Mouse (Mus musculus) kidney, embryonic 14.5 days (tissue): Measurements from ENCODE around the gene Tnnc1. TPM values are rescaled to one million over a fixed set of nuclear protein-coding genes. Genes with fewer than 3 reads are reported as not detected.

Source experiments
- ATAC-seq: fragments of 200-750 bp; cut with Nextera tagmentation; 2 replicates; pipeline ENCODE4 v1.8.0; 2017; ENCODE audit warnings: moderate number of reproducible peaks, mild to moderate bottlenecking, moderate TSS enrichment, moderate library complexity; ENCODE audit not compliant: low FRiP score, low TSS enrichment
- H3K27ac ChIP-seq: fragments of 300-500 bp; sonication (generic); 2 replicates; pipeline ENCODE4 v1.5.1; 2014; ENCODE audit warnings: low read depth, mild to moderate bottlenecking, low read length, moderate library complexity, mixed read lengths
- H3K27me3 ChIP-seq: fragments of 300-500 bp; sonication (generic); 2 replicates; pipeline ENCODE4 v1.6.1; 2014; ENCODE audit warnings: mild to moderate bottlenecking, low read length; ENCODE audit not compliant: control insufficient read depth, insufficient read depth
- H3K36me3 ChIP-seq: fragments of 300-500 bp; sonication (generic); 2 replicates; pipeline ENCODE4 v1.6.1; 2014; ENCODE audit warnings: low read length, mixed read lengths; ENCODE audit not compliant: control insufficient read depth, insufficient read depth
- H3K4me1 ChIP-seq: fragments of 300-500 bp; sonication (generic); 2 replicates; pipeline ENCODE4 v1.6.1; 2014; ENCODE audit warnings: low read length, mixed read lengths; ENCODE audit not compliant: control insufficient read depth, insufficient read depth
- H3K4me2 ChIP-seq: fragments of 300-500 bp; sonication (generic); replicated peaks from 2 replicates; pipeline ENCODE4 v1.6.1; 2014; ENCODE audit warnings: low read depth, mild to moderate bottlenecking, low read length
- H3K4me3 ChIP-seq: fragments of 300-500 bp; sonication (generic); 2 replicates; pipeline ENCODE4 v1.5.1; 2014; ENCODE audit warnings: mild to moderate bottlenecking, low read length
- H3K9ac ChIP-seq: fragments of 300-500 bp; sonication (generic); 2 replicates; pipeline ENCODE4 v1.6.1; 2014; ENCODE audit warnings: low read depth, mild to moderate bottlenecking, low read length, moderate library complexity
- H3K9me3 ChIP-seq: fragments of 300-500 bp; sonication (generic); 2 replicates; pipeline ENCODE4 v1.6.1; 2016; ENCODE audit warnings: low read length; ENCODE audit not compliant: control insufficient read depth
- WGBS: fragments of 180-500 bp; shearing (Covaris S2); extraction: QIAGEN DNeasy Blood & Tissue Kit; methylation state at CpG from one replicate; pipeline ENCODE4 v1.1.7; 2014; 5-methylcytosine and 5-hydroxymethylcytosine counted together
- polyA plus RNA-seq: library from polyadenylated mRNA; unstranded; fragments of >200 nt; fragmentation: Nextera tagmentation; extraction: Ambion mirVana; gene quantifications from 2 replicates; pipeline ENCODE4 v1.2.1, GENCODE M21; 2014

The Tnnc1 gene
- polyA plus RNA-seq, 1 experiment from 2014 or later, result 3.0 TPM

GRCm38 (mm10) chr14:31191936-31192335 is 16.2 kb upstream of the Tnnc1 start:
- H3K27me3 ChIP-seq, result no peaks in the 10 kb centered on the region
- no peaks in the 10 kb centered on the region for H3K4me1 ChIP-seq
- H3K9me3 ChIP-seq, result no peaks in the 10 kb centered on the region
- peaks cover 91% of the 10 kb centered on the region for H3K36me3 ChIP-seq
- no peak overlapping the region for H3K27ac ChIP-seq
- no peak overlapping the region for H3K9ac ChIP-seq
- no peak for ATAC-seq
- 70% methylated on average over 2 of the region's 2 CpGs for WGBS
- no peak overlapping the region for H3K4me3 ChIP-seq
- H3K4me2 ChIP-seq, result no peak overlapping the region

GRCm38 (mm10) chr14:31193791-31194190 is 14.3 kb upstream of the Tnnc1 start:
- H3K4me2 ChIP-seq, result no peak overlapping the region
- no peaks in the 10 kb centered on the region for H3K27me3 ChIP-seq
- WGBS, result 82% methylated on average over 7 of the region's 7 CpGs
- no peak overlapping the region for H3K27ac ChIP-seq
- no peaks in the 10 kb centered on the region for H3K9me3 ChIP-seq
- no peaks in the 10 kb centered on the region for H3K4me1 ChIP-seq
- ATAC-seq, result no peak
- H3K9ac ChIP-seq, result no peak overlapping the region
- no peak overlapping the region for H3K4me3 ChIP-seq
- peaks cover 88% of the 10 kb centered on the region for H3K36me3 ChIP-seq

- 91% methylated on average over 2 of the region's 2 CpGs for WGBS
- no peak overlapping the region for H3K27ac ChIP-seq
- ATAC-seq, result no peak
Observed at GRCm38 (mm10) chr14:31194441-31194840, 13.7 kb upstream of the Tnnc1 start.

DNA sequence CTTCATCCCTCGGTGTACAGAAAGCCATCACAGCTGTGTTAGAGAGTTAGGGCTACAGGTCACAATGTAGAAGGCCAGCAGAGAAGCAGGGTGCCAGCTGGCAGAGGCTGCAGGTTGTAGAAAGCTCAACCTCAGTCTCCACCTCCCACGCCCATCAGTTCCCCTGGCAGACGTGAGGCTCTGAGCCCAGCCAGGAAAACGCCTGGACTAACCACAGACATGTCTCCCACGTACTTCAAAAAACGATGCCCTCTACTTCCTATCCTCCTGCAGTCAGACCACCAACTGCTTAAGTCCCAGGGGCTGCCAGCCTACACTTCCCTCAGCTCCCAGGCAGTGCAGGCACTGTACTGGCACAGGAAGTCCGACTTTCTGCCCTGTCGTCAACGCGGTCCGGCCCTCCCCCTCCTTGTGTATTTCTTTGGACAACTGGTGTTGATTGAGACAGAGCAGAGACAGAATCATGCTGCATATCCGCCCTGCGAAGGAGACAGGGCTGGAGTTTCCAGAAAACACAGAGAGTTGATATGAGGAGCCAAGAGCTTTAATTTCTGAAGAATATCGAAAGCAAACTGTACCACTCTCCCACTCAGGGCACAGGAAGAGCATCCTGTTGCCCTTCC is 13.1 kb upstream of the Tnnc1 start:
- Histone ChIP-seq H3K27me3 (no peaks in the 10 kb centered on the region), H3K9me3 (no peaks in the 10 kb centered on the region), H3K4me3 (no peak overlapping the region), H3K27ac (no peak overlapping the region), H3K4me1 (no peaks in the 10 kb centered on the region), H3K9ac (no peak overlapping the region), H3K36me3 (peaks cover 85% of the 10 kb centered on the region), H3K4me2 (no peak overlapping the region)
- WGBS, result 72% methylated on average over 14 of the region's 14 CpGs
- no peak for ATAC-seq

More at GRCm38 (mm10) chr14:31194441-31194840, 13.7 kb upstream of the Tnnc1 start:
- Histone ChIP-seq H3K9ac (no peak overlapping the region), H3K9me3 (no peaks in the 10 kb centered on the region), H3K27me3 (no peaks in the 10 kb centered on the region), H3K4me2 (no peak overlapping the region), H3K36me3 (peaks cover 85% of the 10 kb centered on the region), H3K4me3 (no peak overlapping the region), H3K4me1 (no peaks in the 10 kb centered on the region)

GRCm38 (mm10) chr14:31195521-31195920 is 12.6 kb upstream of the Tnnc1 start:
- H3K9ac ChIP-seq, result no peak overlapping the region
- H3K36me3 ChIP-seq, result peaks cover 85% of the 10 kb centered on the region
- WGBS, result 96% methylated on average over 4 of the region's 4 CpGs
- no peak overlapping the region for H3K27ac ChIP-seq
- H3K4me1 ChIP-seq, result no peaks in the 10 kb centered on the region
- no peak overlapping the region for H3K4me2 ChIP-seq
- no peaks in the 10 kb centered on the region for H3K9me3 ChIP-seq
- H3K4me3 ChIP-seq, result no peak overlapping the region
- 0 out of 2 replicates have a peak, but pooled peaks have one; percentile 8 for ATAC-seq
- no peaks in the 10 kb centered on the region for H3K27me3 ChIP-seq

- H3K9ac ChIP-seq, result no peak overlapping the region
- no peaks in the 10 kb centered on the region for H3K27me3 ChIP-seq
- no peaks in the 10 kb centered on the region for H3K9me3 ChIP-seq
- no peak overlapping the region for H3K27ac ChIP-seq
- 0 out of 2 replicates have a peak, but pooled peaks have one; percentile 45 for ATAC-seq
- no peak overlapping the region for H3K4me3 ChIP-seq
- no peaks in the 10 kb centered on the region for H3K4me1 ChIP-seq
- H3K4me2 ChIP-seq, result no peak overlapping the region
- H3K36me3 ChIP-seq, result peaks cover 85% of the 10 kb centered on the region
Observed at GRCm38 (mm10) chr14:31195968-31196367, 12.1 kb upstream of the Tnnc1 start.

GRCm38 (mm10) chr14:31197547-31198516 is 10.3 kb upstream of the Tnnc1 start:
- no peak overlapping the region for H3K4me3 ChIP-seq
- peaks cover 85% of the 10 kb centered on the region for H3K36me3 ChIP-seq
- no peaks in the 10 kb centered on the region for H3K9me3 ChIP-seq
- H3K27ac ChIP-seq, result no peak overlapping the region
- WGBS, result 75% methylated on average over 16 of the region's 16 CpGs
- H3K4me1 ChIP-seq, result no peaks in the 10 kb centered on the region
- no peak overlapping the region for H3K4me2 ChIP-seq
- ATAC-seq, result peak; percentile 56; the same call in 1 of the 2 replicates
- H3K9ac ChIP-seq, result no peak overlapping the region
- H3K27me3 ChIP-seq, result no peaks in the 10 kb centered on the region

DNA sequence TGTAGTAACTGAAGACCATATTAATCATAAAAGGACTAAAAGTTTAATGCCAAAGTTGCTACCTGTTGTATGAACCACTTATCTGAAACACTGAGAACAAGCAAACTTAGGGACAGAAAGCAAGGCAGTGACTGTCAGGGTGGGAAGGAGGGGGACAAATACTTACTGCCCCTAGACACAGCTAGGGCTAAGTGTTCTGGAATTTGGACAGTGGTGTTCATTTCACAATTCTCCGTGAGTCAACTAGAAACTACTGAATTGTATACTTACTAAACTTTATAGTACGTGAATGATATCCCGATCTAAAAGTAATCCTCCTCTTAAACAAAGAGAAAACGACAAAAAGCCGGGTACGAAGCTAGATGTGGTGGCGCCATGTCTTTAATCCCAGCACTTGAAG is 8.5 kb upstream of the Tnnc1 start:
- Histone ChIP-seq H3K27me3 (no peaks in the 10 kb centered on the region), H3K9ac (no peak overlapping the region), H3K4me1 (peaks cover 4% of the 10 kb centered on the region; the same call in 1 of the 2 replicates), H3K27ac (no peak overlapping the region), H3K4me2 (no peak overlapping the region), H3K9me3 (no peaks in the 10 kb centered on the region), H3K4me3 (no peak overlapping the region), H3K36me3 (peaks cover 88% of the 10 kb centered on the region)
- 94% methylated on average over 7 of the region's 7 CpGs for WGBS
- no peak for ATAC-seq

- no peaks in the 10 kb centered on the region for H3K9me3 ChIP-seq
- no peaks in the 10 kb centered on the region for H3K27me3 ChIP-seq
- 86% methylated on average over 3 of the region's 3 CpGs for WGBS
- H3K36me3 ChIP-seq, result peaks cover 83% of the 10 kb centered on the region
- H3K9ac ChIP-seq, result no peak overlapping the region
- H3K4me1 ChIP-seq, result peaks cover 9% of the 10 kb centered on the region
- H3K27ac ChIP-seq, result no peak overlapping the region
- H3K4me2 ChIP-seq, result no peak overlapping the region
- no peak for ATAC-seq
- no peak overlapping the region for H3K4me3 ChIP-seq
Observed at GRCm38 (mm10) chr14:31200038-31200437, 8.1 kb upstream of the Tnnc1 start.
